Mouse (Mus musculus) heart, embryonic 16.5 days (tissue): ENCODE measurements around the gene Zmiz1. TPM values are rescaled to one million over a fixed set of nuclear protein-coding genes. Genes with fewer than 3 reads are reported as not detected.
A peak's percentile ranks its signal among the peaks of the same experiment; 100 is the strongest.

Source experiments
- ATAC-seq: fragments of 200-750 bp; cut with Nextera tagmentation; replicated peaks from 2 replicates; pipeline ENCODE4 v1.8.0; 2017; ENCODE audit warnings: moderate number of reproducible peaks; ENCODE audit not compliant: insufficient read depth, low FRiP score; ENCODE audit errors: extremely low read depth
- H3K27ac ChIP-seq: fragments of 300-500 bp; sonication (generic); 2 replicates; pipeline ENCODE4 v1.5.1; 2014; ENCODE audit warnings: mild to moderate bottlenecking, low read length, control low read depth, moderate library complexity
- H3K27me3 ChIP-seq: fragments of 300-500 bp; sonication (generic); 2 replicates; pipeline ENCODE4 v1.6.1; 2014; ENCODE audit warnings: low read length, mixed read lengths; ENCODE audit not compliant: control insufficient read depth, insufficient read depth
- H3K36me3 ChIP-seq: fragments of 300-500 bp; sonication (generic); 2 replicates; pipeline ENCODE4 v1.6.1; 2014; ENCODE audit not compliant: control insufficient read depth, insufficient read depth
- H3K4me1 ChIP-seq: fragments of 300-500 bp; sonication (generic); 2 replicates; pipeline ENCODE4 v1.6.1; 2014; ENCODE audit warnings: low read length, mixed read lengths; ENCODE audit not compliant: control insufficient read depth, insufficient read depth
- H3K4me2 ChIP-seq: fragments of 300-500 bp; sonication (generic); 2 replicates; pipeline ENCODE4 v1.6.1; 2014; ENCODE audit warnings: low read depth, mild to moderate bottlenecking, control low read depth, low read length
- H3K4me3 ChIP-seq: fragments of 300-500 bp; sonication (generic); 2 replicates; pipeline ENCODE4 v1.5.1; 2014; ENCODE audit warnings: mild to moderate bottlenecking, control low read depth, low read length
- H3K9ac ChIP-seq: fragments of 300-500 bp; sonication (generic); 2 replicates; pipeline ENCODE4 v1.6.1; 2014; ENCODE audit warnings: low read length, control low read depth
- H3K9me3 ChIP-seq: fragments of 300-500 bp; sonication (generic); replicated peaks from 2 replicates; pipeline ENCODE4 v1.6.1; 2016; ENCODE audit warnings: low read length; ENCODE audit not compliant: control insufficient read depth
- WGBS: fragments of 180-500 bp; shearing (Covaris S2); extraction: QIAGEN DNeasy Blood & Tissue Kit; methylation state at CpG from one replicate; pipeline ENCODE4 v1.1.7; 2014; 5-methylcytosine and 5-hydroxymethylcytosine counted together
- polyA plus RNA-seq: library from polyadenylated mRNA; unstranded; fragments of >200 nt; fragmentation: Nextera tagmentation; extraction: Ambion mirVana; gene quantifications from 2 replicates; pipeline ENCODE4 v1.2.1, GENCODE M21; 2015

Gene Zmiz1
- polyA plus RNA-seq, 1 experiment from 2014 or later, result 20.6 TPM

DNA sequence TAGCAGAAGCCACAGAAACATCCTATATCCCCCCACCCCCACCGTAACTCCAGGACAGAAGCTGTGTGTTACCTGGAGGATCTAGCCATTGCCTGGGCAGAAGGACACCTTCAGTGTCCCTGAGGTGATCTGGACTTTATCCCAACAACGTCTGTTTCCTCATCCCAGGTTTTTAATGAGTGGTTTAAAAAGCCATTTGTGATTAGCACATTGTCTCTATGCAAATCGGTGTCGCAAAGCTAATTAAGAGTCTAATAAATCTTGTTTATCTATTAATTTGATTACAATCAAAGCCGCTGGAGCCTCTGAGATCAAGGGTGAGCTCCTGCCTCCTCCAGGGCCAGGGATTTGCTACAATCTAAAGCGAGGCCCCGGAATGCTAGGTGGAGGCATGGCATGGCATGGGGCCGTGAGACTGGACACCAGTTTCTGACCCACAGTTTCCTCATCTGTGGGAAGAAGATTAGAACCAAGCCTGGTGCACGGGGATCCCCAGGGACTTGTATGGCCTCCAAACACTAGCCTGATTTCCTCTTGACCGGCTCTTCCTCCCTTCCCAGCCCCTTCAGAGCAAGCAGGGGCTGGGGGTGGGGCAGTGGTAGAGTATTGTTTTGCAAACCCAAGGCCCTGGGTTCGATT is 180.3 kb downstream of the Zmiz1 start:
- WGBS, result 70% methylated on average over 11 of the region's 11 CpGs
- Histone ChIP-seq H3K9me3 (no peaks in the 10 kb centered on the region), H3K27me3 (no peaks in the 10 kb centered on the region), H3K36me3 (peaks cover 30% of the 10 kb centered on the region), H3K4me1 (peaks cover 60% of the 10 kb centered on the region), H3K9ac (no peak overlapping the region), H3K4me3 (no peak overlapping the region), H3K4me2 (no peak overlapping the region), H3K27ac (peak overlapping the region; percentile 86; the same call in 1 of the 2 replicates)
- ATAC-seq, result no peak

DNA sequence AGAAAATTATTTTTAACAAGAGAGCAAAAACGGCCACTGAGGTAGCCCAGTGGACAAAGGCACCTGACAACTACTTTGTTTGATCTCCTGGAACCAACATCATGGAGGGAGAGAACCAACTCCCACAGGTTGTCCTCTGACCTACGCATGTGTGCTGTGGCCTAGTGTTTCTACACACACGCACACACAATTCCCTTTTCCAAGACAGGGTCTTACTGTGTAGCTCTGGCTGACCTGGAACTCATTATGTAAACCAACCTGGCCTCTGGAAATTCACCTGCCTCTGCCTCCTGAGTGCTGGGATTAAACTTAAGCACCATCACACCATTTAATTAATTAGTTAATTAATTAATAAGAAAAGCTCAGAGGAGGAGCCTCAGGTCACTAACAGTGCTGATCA is 181.0 kb downstream of the Zmiz1 start:
- H3K27ac ChIP-seq, result peak overlapping the region; percentile 86
- H3K36me3 ChIP-seq, result peaks cover 35% of the 10 kb centered on the region
- peaks cover 53% of the 10 kb centered on the region for H3K4me1 ChIP-seq
- H3K9me3 ChIP-seq, result no peaks in the 10 kb centered on the region
- H3K4me3 ChIP-seq, result no peak overlapping the region
- H3K27me3 ChIP-seq, result no peaks in the 10 kb centered on the region
- ATAC-seq, result no peak
- 73% methylated on average over 3 of the region's 3 CpGs for WGBS
- H3K9ac ChIP-seq, result peak overlapping the region; percentile 17; the same call in 1 of the 2 replicates
- no peak overlapping the region for H3K4me2 ChIP-seq

DNA sequence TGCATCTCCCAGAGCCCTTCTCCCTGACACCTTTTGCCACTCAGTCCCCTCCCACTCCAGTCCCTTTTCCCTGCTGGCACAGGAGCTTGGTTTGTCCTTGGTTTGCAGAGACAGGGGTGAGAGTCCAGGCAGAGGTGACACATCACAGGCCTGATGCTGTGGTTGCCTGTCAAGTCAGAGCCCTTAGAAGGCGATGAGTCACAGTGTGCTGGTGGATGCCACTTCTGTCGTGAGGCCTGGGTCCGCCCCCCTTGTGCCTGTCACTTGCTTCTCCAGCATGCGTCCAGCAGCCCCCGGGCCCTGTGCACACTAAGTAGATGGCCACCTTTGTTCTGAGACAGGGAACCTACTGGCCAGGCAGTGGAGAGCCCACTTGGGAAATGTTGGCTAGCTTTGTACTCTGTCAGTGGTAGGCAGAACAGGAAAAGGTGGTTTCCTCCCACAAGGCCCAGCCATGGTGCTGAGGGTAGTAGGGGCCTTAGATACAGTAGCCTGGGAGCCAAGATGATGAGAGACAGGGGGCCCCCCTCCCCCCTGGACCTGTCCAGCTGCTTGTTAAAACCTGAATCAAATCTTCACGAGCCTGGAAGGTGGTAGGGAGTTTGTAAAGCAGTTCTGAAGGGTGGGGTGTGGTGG is 181.6 kb downstream of the Zmiz1 start:
- Histone ChIP-seq H3K27me3 (no peaks in the 10 kb centered on the region), H3K4me1 (peaks cover 49% of the 10 kb centered on the region), H3K9me3 (no peaks in the 10 kb centered on the region), H3K9ac (peak overlapping the region; percentile 17; the same call in 1 of the 2 replicates), H3K36me3 (peaks cover 36% of the 10 kb centered on the region), H3K4me3 (no peak overlapping the region), H3K4me2 (no peak overlapping the region), H3K27ac (peak overlapping the region; percentile 86)
- peak; percentile 80 for ATAC-seq
- 22% methylated on average over 6 of the region's 6 CpGs for WGBS

- no peak overlapping the region for H3K4me2 ChIP-seq
- H3K9me3 ChIP-seq, result no peaks in the 10 kb centered on the region
- H3K9ac ChIP-seq, result no peak overlapping the region
- peak overlapping the region; percentile 86 for H3K27ac ChIP-seq
- 80% methylated on average over 6 of the region's 6 CpGs for WGBS
- no peak for ATAC-seq
- peaks cover 47% of the 10 kb centered on the region for H3K4me1 ChIP-seq
- peaks cover 38% of the 10 kb centered on the region for H3K36me3 ChIP-seq
- H3K4me3 ChIP-seq, result no peak overlapping the region
- H3K27me3 ChIP-seq, result no peaks in the 10 kb centered on the region
Measured at GRCm38 (mm10) chr14:25641067-25641466, 182.1 kb downstream of the Zmiz1 start.

GRCm38 (mm10) chr14:25645717-25646116 is 186.7 kb downstream of the Zmiz1 start:
- Histone ChIP-seq H3K9ac (no peak overlapping the region), H3K27ac (0 out of 2 replicates have a peak overlapping the region, but pooled peaks have one; percentile 39), H3K4me2 (no peak overlapping the region), H3K4me1 (peaks cover 13% of the 10 kb centered on the region), H3K4me3 (no peak overlapping the region), H3K36me3 (peaks cover 52% of the 10 kb centered on the region), H3K9me3 (no peaks in the 10 kb centered on the region), H3K27me3 (no peaks in the 10 kb centered on the region)
- ATAC-seq, result no peak
- WGBS, result 79% methylated on average over 9 of the region's 9 CpGs

DNA sequence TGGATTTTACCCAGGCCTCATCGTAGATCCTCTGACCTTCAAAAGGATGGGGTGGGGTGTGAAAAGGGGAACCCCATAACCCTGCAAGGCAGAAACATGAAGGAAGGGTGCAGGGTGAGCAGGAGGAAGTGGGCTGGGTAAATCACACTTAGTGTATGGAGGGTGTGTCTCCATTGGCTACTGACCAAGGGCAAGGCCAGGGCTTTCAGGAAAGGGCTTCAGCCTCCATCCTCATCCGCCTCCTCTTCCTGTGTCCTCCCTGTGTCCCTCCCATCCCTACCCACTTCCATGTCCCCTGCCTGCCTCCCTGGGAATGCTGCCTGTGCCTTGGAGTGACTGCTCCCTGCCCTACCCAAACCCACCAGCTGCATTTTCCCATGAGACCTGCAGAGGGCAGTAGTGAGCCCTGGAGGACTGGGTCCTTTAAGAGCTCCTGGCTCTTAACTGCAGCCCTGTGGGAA is 187.2 kb downstream of the Zmiz1 start:
- Histone ChIP-seq H3K9me3 (no peaks in the 10 kb centered on the region), H3K36me3 (peaks cover 57% of the 10 kb centered on the region), H3K4me2 (no peak overlapping the region), H3K27ac (0 out of 2 replicates have a peak overlapping the region, but pooled peaks have one; percentile 39), H3K4me3 (no peak overlapping the region), H3K27me3 (no peaks in the 10 kb centered on the region), H3K9ac (no peak overlapping the region), H3K4me1 (peaks cover 8% of the 10 kb centered on the region)
- ATAC-seq, result peak; percentile 55
- WGBS, result 65% methylated on average over 2 of the region's 2 CpGs

DNA sequence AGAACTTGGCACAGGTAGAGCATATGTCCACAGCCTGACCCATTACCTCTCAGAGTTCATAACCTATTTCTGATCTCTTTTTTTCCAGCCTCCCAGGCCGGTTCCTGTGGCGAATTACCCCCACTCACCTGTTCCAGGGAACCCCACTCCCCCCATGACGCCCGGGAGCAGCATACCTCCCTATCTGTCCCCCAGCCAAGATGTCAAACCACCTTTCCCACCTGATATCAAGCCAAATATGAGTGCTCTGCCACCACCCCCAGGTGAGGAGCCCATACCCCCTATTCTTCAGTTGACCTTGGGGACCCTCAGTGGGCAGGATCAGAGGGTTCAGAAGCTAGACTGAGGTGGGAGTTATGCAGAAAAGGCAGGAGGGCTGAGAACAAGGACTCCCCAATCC is 192.1 kb downstream of the Zmiz1 start:
- WGBS, result 89% methylated on average over 4 of the region's 4 CpGs
- Histone ChIP-seq H3K4me3 (no peak overlapping the region), H3K4me2 (no peak overlapping the region), H3K9ac (no peak overlapping the region), H3K27ac (no peak overlapping the region), H3K9me3 (no peaks in the 10 kb centered on the region), H3K36me3 (peaks cover 80% of the 10 kb centered on the region), H3K27me3 (no peaks in the 10 kb centered on the region), H3K4me1 (peaks cover 3% of the 10 kb centered on the region)
- ATAC-seq, result no peak

DNA sequence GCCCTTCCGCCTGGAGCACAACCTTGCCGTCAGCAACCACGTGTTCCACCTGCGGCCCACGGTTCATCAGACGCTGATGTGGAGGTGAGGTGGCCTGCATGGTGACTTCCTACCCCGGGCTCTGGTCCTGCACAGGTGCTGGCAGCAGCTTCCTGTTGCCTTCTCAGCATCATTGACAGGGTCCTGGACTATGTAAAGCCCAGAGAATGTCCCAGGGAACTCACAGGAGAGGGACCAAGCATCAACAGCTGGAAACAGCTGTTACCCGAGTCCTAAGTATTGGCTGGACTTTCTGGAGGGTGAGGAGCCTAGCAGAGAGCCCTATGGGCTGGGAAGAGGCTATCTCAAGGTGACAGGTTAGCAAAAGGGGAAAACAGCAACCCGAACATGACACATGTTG is 192.9 kb downstream of the Zmiz1 start:
- no peak overlapping the region for H3K27ac ChIP-seq
- H3K9me3 ChIP-seq, result no peaks in the 10 kb centered on the region
- 86% methylated on average over 9 of the region's 9 CpGs for WGBS
- H3K36me3 ChIP-seq, result peaks cover 84% of the 10 kb centered on the region
- no peaks in the 10 kb centered on the region for H3K4me1 ChIP-seq
- H3K4me2 ChIP-seq, result no peak overlapping the region
- no peaks in the 10 kb centered on the region for H3K27me3 ChIP-seq
- H3K9ac ChIP-seq, result no peak overlapping the region
- no peak for ATAC-seq
- no peak overlapping the region for H3K4me3 ChIP-seq

GRCm38 (mm10) chr14:25654401-25655197 is 195.6 kb downstream of the Zmiz1 start:
- Histone ChIP-seq H3K27me3 (no peaks in the 10 kb centered on the region), H3K4me2 (no peak overlapping the region), H3K27ac (no peak overlapping the region), H3K36me3 (peaks cover 88% of the 10 kb centered on the region), H3K4me3 (no peak overlapping the region), H3K9ac (no peak overlapping the region), H3K9me3 (no peaks in the 10 kb centered on the region), H3K4me1 (no peaks in the 10 kb centered on the region)
- WGBS, result 92% methylated on average over 14 of the region's 14 CpGs
- ATAC-seq, result no peak
